Mouse (Mus musculus) liver, embryonic 13.5 days (tissue): Measurements from ENCODE around the gene Slc9b2. TPM values are rescaled to one million over a fixed set of nuclear protein-coding genes. Genes with fewer than 3 reads are reported as not detected.

ENCODE experiments used
- ATAC-seq: fragments of 200-750 bp; cut with Nextera tagmentation; 2 replicates; pipeline ENCODE4 v1.8.0; 2017; ENCODE audit warnings: low read depth, mild to moderate bottlenecking, moderate number of reproducible peaks, moderate library complexity
- DNase-seq: peaks from one replicate; pipeline ENCODE4 v3.0.0; 2022
- H3K27ac ChIP-seq: fragments of 300-500 bp; sonication (generic); 2 replicates; pipeline ENCODE4 v1.5.1; 2015; ENCODE audit warnings: moderate library complexity, mild to moderate bottlenecking, inconsistent platforms
- H3K27me3 ChIP-seq: fragments of 300-500 bp; sonication (generic); 2 replicates; pipeline ENCODE4 v1.6.1; 2015; ENCODE audit warnings: mild to moderate bottlenecking, inconsistent platforms
- H3K36me3 ChIP-seq: fragments of 300-500 bp; sonication (generic); 2 replicates; pipeline ENCODE4 v1.6.1; 2015; ENCODE audit warnings: mild to moderate bottlenecking, inconsistent platforms
- H3K4me1 ChIP-seq: fragments of 300-500 bp; sonication (generic); replicated peaks from 2 replicates; pipeline ENCODE4 v1.6.1; 2015; ENCODE audit warnings: inconsistent platforms
- H3K4me2 ChIP-seq: fragments of 300-500 bp; sonication (generic); 2 replicates; pipeline ENCODE4 v1.6.1; 2015; ENCODE audit warnings: inconsistent platforms, mild to moderate bottlenecking, moderate library complexity
- H3K4me3 ChIP-seq: fragments of 300-500 bp; sonication (generic); replicated peaks from 2 replicates; pipeline ENCODE4 v1.5.1; 2015; ENCODE audit warnings: mild to moderate bottlenecking, inconsistent platforms
- H3K9ac ChIP-seq: fragments of 300-500 bp; sonication (generic); 2 replicates; pipeline ENCODE4 v1.6.1; 2015; ENCODE audit warnings: mild to moderate bottlenecking, inconsistent platforms
- H3K9me3 ChIP-seq: fragments of 300-500 bp; sonication (generic); replicated peaks from 2 replicates; pipeline ENCODE4 v1.6.1; 2016; ENCODE audit warnings: inconsistent platforms
- WGBS: fragments of 180-500 bp; shearing (Covaris S2); methylation state at CpG from one replicate; pipeline ENCODE4 v1.1.7; 2015; ENCODE audit not compliant: insufficient replicate concordance; 5-methylcytosine and 5-hydroxymethylcytosine counted together
- polyA plus RNA-seq: library from polyadenylated mRNA; unstranded; fragments of >200 nt; fragmentation: Nextera tagmentation; extraction: Ambion mirVana; gene quantifications from 2 replicates; pipeline ENCODE4 v1.2.1, GENCODE M21; 2015

The Slc9b2 gene
- polyA plus RNA-seq, 1 experiment from 2014 or later: 0.25 TPM

- 71% methylated on average over 3 of the region's 3 CpGs for WGBS
- Histone ChIP-seq H3K4me1 (no peaks in the 10 kb centered on the region), H3K27me3 (no peaks in the 10 kb centered on the region), H3K27ac (no peak overlapping the region), H3K4me3 (no peak overlapping the region), H3K36me3 (no peaks in the 10 kb centered on the region), H3K9ac (no peak overlapping the region), H3K9me3 (no peaks in the 10 kb centered on the region), H3K4me2 (no peak overlapping the region)
- DNase-seq (no peak), ATAC-seq (no peak)
Measured at GRCm38 (mm10) chr3:135351857-135352256, 44.4 kb downstream of the Slc9b2 start.

GRCm38 (mm10) chr3:135357394-135357793 is 49.9 kb downstream of the Slc9b2 start:
- no peak overlapping the region for H3K9ac ChIP-seq
- H3K9me3 ChIP-seq: no peaks in the 10 kb centered on the region
- no peaks in the 10 kb centered on the region for H3K4me1 ChIP-seq
- no peaks in the 10 kb centered on the region for H3K27me3 ChIP-seq
- no peaks in the 10 kb centered on the region for H3K36me3 ChIP-seq
- 60% methylated on average over 4 of the region's 4 CpGs for WGBS
- H3K4me3 ChIP-seq: no peak overlapping the region
- DNase-seq: no peak
- no peak for ATAC-seq
- H3K27ac ChIP-seq: no peak overlapping the region
- H3K4me2 ChIP-seq: no peak overlapping the region

GRCm38 (mm10) chr3:135375836-135376235 is 68.3 kb downstream of the Slc9b2 start:
- no peak for DNase-seq
- Histone ChIP-seq H3K9ac (no peak overlapping the region), H3K4me3 (no peak overlapping the region), H3K9me3 (no peaks in the 10 kb centered on the region), H3K4me1 (no peaks in the 10 kb centered on the region), H3K36me3 (no peaks in the 10 kb centered on the region), H3K4me2 (no peak overlapping the region), H3K27ac (no peak overlapping the region), H3K27me3 (no peaks in the 10 kb centered on the region)
- no peak for ATAC-seq
- 49% methylated on average over 3 of the region's 3 CpGs for WGBS

GRCm38 (mm10) chr3:135377445-135377844 is 69.9 kb downstream of the Slc9b2 start:
- ATAC-seq: no peak
- no peak for DNase-seq
- Histone ChIP-seq H3K27ac (no peak overlapping the region), H3K4me3 (no peak overlapping the region), H3K4me1 (no peaks in the 10 kb centered on the region), H3K27me3 (no peaks in the 10 kb centered on the region), H3K36me3 (no peaks in the 10 kb centered on the region), H3K9ac (no peak overlapping the region), H3K9me3 (no peaks in the 10 kb centered on the region), H3K4me2 (no peak overlapping the region)
- 74% methylated on average over 10 of the region's 10 CpGs for WGBS

- H3K27ac ChIP-seq: no peak overlapping the region
- H3K4me2 ChIP-seq: no peak overlapping the region
- no peak overlapping the region for H3K4me3 ChIP-seq
- no peaks in the 10 kb centered on the region for H3K36me3 ChIP-seq
- no peak for ATAC-seq
- no peaks in the 10 kb centered on the region for H3K4me1 ChIP-seq
- DNase-seq: no peak
- no peaks in the 10 kb centered on the region for H3K9me3 ChIP-seq
- no peaks in the 10 kb centered on the region for H3K27me3 ChIP-seq
- WGBS: 72% methylated on average over 4 of the region's 4 CpGs
- no peak overlapping the region for H3K9ac ChIP-seq
Measured at GRCm38 (mm10) chr3:135379868-135380267, 72.4 kb downstream of the Slc9b2 start.

GRCm38 (mm10) chr3:135393186-135393585 is 85.7 kb downstream of the Slc9b2 start:
- H3K9me3 ChIP-seq: no peaks in the 10 kb centered on the region
- ATAC-seq (no peak), DNase-seq (no peak)
- no peak overlapping the region for H3K27ac ChIP-seq
- peaks cover 10% of the 10 kb centered on the region; the same call in 1 of the 2 replicates for H3K4me1 ChIP-seq
- no peak overlapping the region for H3K9ac ChIP-seq
- 51% methylated on average over 6 of the region's 6 CpGs for WGBS
- H3K27me3 ChIP-seq: no peaks in the 10 kb centered on the region
- H3K36me3 ChIP-seq: no peaks in the 10 kb centered on the region
- no peak overlapping the region for H3K4me3 ChIP-seq
- no peak overlapping the region for H3K4me2 ChIP-seq

Other genes starting within 250 kb of the Slc9b2 start
- 20.7 and 26.1 TPM in 2 replicates for gene Cenpe, start 95.2 kb upstream of the Slc9b2 start, polyA plus RNA-seq
- gene Bdh2, start 26.5 kb upstream of the Slc9b2 start, polyA plus RNA-seq: 0.34 and 0.36 TPM in 2 replicates
- gene Slc9b1, start 40.3 kb downstream of the Slc9b2 start, polyA plus RNA-seq: not detected in 2 replicates
- gene Cisd2, start 116.2 kb downstream of the Slc9b2 start, polyA plus RNA-seq: 36.4 and 43.9 TPM in 2 replicates
- gene Ube2d3, start 130.4 kb downstream of the Slc9b2 start, polyA plus RNA-seq: 281 and 348 TPM in 2 replicates
- 4.9 and 6.4 TPM in 2 replicates for gene Manba, start 177.9 kb downstream of the Slc9b2 start, polyA plus RNA-seq